Mouse (Mus musculus) hindbrain, embryonic 13.5 days (tissue): Measurements from ENCODE around the gene Gas2l3. TPM values are rescaled to one million over a fixed set of nuclear protein-coding genes. Genes with fewer than 3 reads are reported as not detected.

Experiments used
- ATAC-seq: fragments of 200-750 bp; cut with Nextera tagmentation; 2 replicates; pipeline ENCODE4 v1.8.0; 2017; ENCODE audit warnings: moderate TSS enrichment; ENCODE audit not compliant: low FRiP score
- H3K27ac ChIP-seq: fragments of 300-500 bp; sonication (generic); 2 replicates; pipeline ENCODE4 v1.5.1; 2015; ENCODE audit warnings: inconsistent platforms, mild to moderate bottlenecking, moderate library complexity
- H3K27me3 ChIP-seq: fragments of 300-500 bp; sonication (generic); 2 replicates; pipeline ENCODE4 v1.6.1; 2015; ENCODE audit warnings: mild to moderate bottlenecking, inconsistent platforms
- H3K36me3 ChIP-seq: fragments of 300-500 bp; sonication (generic); 2 replicates; pipeline ENCODE4 v1.6.1; 2015; ENCODE audit warnings: mild to moderate bottlenecking, inconsistent platforms
- H3K4me1 ChIP-seq: fragments of 300-500 bp; sonication (generic); replicated peaks from 2 replicates; pipeline ENCODE4 v1.6.1; 2015; ENCODE audit warnings: inconsistent platforms
- H3K4me2 ChIP-seq: fragments of 300-500 bp; sonication (generic); 2 replicates; pipeline ENCODE4 v1.6.1; 2015; ENCODE audit warnings: inconsistent platforms, mild to moderate bottlenecking, moderate library complexity
- H3K4me3 ChIP-seq: fragments of 300-500 bp; sonication (generic); 2 replicates; pipeline ENCODE4 v1.5.1; 2015; ENCODE audit warnings: mild to moderate bottlenecking, inconsistent platforms
- H3K9ac ChIP-seq: fragments of 300-500 bp; sonication (generic); 2 replicates; pipeline ENCODE4 v1.6.1; 2015; ENCODE audit warnings: mild to moderate bottlenecking, inconsistent platforms
- H3K9me3 ChIP-seq: fragments of 300-500 bp; sonication (generic); 2 replicates; pipeline ENCODE4 v1.6.1; 2016; ENCODE audit warnings: inconsistent platforms
- WGBS: fragments of 180-500 bp; shearing (Covaris S2); methylation state at CpG from one replicate; pipeline ENCODE4 v1.1.7; 2015; 5-methylcytosine and 5-hydroxymethylcytosine counted together
- polyA plus RNA-seq: library from polyadenylated mRNA; unstranded; fragments of >200 nt; fragmentation: Nextera tagmentation; extraction: Ambion mirVana; gene quantifications from 2 replicates; pipeline ENCODE4 v1.2.1, GENCODE M21; 2015

The Gas2l3 gene
- polyA plus RNA-seq, 1 experiment from 2014 or later, result 7.8 TPM

GRCm38 (mm10) chr10:89422504-89423158 lies 21.1 kb downstream of the Gas2l3 start:
- H3K9me3 ChIP-seq, result no peaks in the 10 kb centered on the region
- no peak overlapping the region for H3K9ac ChIP-seq
- no peaks in the 10 kb centered on the region for H3K36me3 ChIP-seq
- ATAC-seq, result no peak
- no peaks in the 10 kb centered on the region for H3K27me3 ChIP-seq
- WGBS, result 94% methylated on average over 8 of the region's 8 CpGs
- H3K4me2 ChIP-seq, result no peak overlapping the region
- H3K4me1 ChIP-seq, result no peaks in the 10 kb centered on the region
- no peak overlapping the region for H3K4me3 ChIP-seq
- no peak overlapping the region for H3K27ac ChIP-seq

GRCm38 (mm10) chr10:89417966-89418365 lies 25.8 kb downstream of the Gas2l3 start:
- Histone ChIP-seq H3K4me3 (no peak overlapping the region), H3K27me3 (no peaks in the 10 kb centered on the region), H3K9me3 (no peaks in the 10 kb centered on the region), H3K27ac (no peak overlapping the region), H3K9ac (no peak overlapping the region), H3K4me2 (no peak overlapping the region), H3K4me1 (no peaks in the 10 kb centered on the region), H3K36me3 (peaks cover 12% of the 10 kb centered on the region; the same call in 1 of the 2 replicates)
- ATAC-seq, result no peak
- 98% methylated on average over 2 of the region's 2 CpGs for WGBS

GRCm38 (mm10) chr10:89415478-89415877 lies 28.3 kb downstream of the Gas2l3 start:
- no peaks in the 10 kb centered on the region for H3K9me3 ChIP-seq
- no peaks in the 10 kb centered on the region for H3K27me3 ChIP-seq
- ATAC-seq, result no peak
- H3K27ac ChIP-seq, result no peak overlapping the region
- no peak overlapping the region for H3K4me2 ChIP-seq
- peaks cover 12% of the 10 kb centered on the region; the same call in 1 of the 2 replicates for H3K36me3 ChIP-seq
- H3K4me3 ChIP-seq, result no peak overlapping the region
- no peak overlapping the region for H3K9ac ChIP-seq
- no peaks in the 10 kb centered on the region for H3K4me1 ChIP-seq
- 83% methylated on average over 3 of the region's 3 CpGs for WGBS

GRCm38 (mm10) chr10:89407551-89407950 lies 36.2 kb downstream of the Gas2l3 start:
- Histone ChIP-seq H3K36me3 (no peaks in the 10 kb centered on the region), H3K9ac (no peak overlapping the region), H3K4me1 (no peaks in the 10 kb centered on the region), H3K27me3 (no peaks in the 10 kb centered on the region), H3K27ac (no peak overlapping the region), H3K9me3 (no peaks in the 10 kb centered on the region), H3K4me2 (no peak overlapping the region), H3K4me3 (no peak overlapping the region)
- WGBS, result 60% methylated on average over 1 of the region's 1 CpGs
- no peak for ATAC-seq

DNA sequence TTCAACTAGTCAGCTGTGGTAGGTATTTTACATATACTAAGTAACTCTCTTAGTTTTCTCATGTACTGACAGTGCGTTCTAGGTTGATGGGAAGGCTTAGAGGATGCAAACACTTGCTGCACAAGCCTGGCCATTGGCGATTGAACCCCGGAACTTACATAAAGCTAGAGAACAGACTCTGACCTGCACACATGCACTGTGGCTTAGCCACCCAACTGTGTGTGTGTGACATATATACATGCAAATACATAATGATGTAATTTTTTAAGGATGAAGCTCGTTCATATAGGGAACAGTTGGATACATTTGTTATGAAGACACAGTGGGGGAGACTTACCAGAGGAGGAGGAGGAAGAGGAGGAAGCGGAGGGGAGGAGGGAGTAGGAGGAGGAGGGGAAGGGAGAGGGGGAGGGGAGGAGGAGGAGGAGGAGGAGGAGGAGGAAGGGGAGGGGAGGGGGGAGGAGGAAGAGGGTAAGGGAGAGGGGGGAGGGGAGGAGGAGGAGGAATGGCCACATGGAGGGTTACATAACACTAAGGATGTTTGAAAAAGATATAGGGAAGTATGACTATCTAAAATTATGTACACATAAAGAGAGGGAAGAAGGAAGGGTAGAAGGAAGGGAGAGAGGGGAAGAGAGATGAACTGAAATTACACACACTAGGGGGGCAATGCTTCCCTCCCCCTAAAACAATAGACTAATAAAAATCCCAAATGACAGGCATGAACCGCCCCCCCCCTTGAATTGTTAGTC lies 36.9 kb downstream of the Gas2l3 start:
- H3K27ac ChIP-seq, result no peak overlapping the region
- no peak for ATAC-seq
- WGBS, result 80% methylated on average over 6 of the region's 6 CpGs

GRCm38 (mm10) chr10:89404936-89405335 lies 38.8 kb downstream of the Gas2l3 start:
- Histone ChIP-seq H3K36me3 (no peaks in the 10 kb centered on the region), H3K27ac (no peak overlapping the region), H3K9ac (no peak overlapping the region), H3K9me3 (no peaks in the 10 kb centered on the region), H3K4me1 (no peaks in the 10 kb centered on the region), H3K4me3 (no peak overlapping the region), H3K4me2 (no peak overlapping the region), H3K27me3 (no peaks in the 10 kb centered on the region)
- 71% methylated on average over 4 of the region's 4 CpGs for WGBS
- ATAC-seq, result no peak

More for the DNA sequence above, 36.9 kb downstream of the Gas2l3 start:
- Histone ChIP-seq H3K4me1 (no peaks in the 10 kb centered on the region), H3K4me2 (no peak overlapping the region), H3K4me3 (no peak overlapping the region), H3K9me3 (no peaks in the 10 kb centered on the region), H3K27me3 (no peaks in the 10 kb centered on the region), H3K36me3 (no peaks in the 10 kb centered on the region), H3K9ac (no peak overlapping the region)

DNA sequence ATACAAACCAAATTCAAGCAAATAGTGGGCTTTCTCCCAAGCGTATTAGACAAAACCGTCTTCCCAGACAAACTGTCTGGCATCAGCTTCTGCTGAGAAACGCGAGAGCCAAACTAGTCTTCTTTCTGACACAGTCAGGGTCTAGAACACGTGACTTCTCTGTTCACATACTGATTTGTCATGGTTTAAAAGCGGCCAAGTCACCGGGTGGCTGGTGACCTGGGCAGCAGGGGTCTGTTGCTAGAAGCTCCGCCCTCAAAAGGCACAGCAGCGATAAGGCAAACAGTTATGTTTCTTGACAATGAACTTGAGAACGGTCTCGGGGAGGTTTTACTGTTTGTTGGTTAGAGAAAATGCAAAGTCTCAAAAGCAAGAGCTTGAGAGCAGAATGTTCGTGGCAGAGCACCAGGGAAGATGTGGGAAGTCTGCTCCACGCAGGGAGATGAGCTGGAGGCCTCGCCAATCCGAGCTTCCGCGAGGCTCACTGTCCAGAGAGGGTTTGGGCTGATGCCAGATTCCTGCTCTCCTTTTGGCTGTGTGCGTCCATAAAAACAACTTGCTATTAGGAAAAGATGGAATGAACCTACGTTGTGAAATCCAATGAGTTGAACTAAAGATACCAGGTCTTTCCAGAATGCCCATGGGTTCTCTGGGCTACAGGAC lies 43.0 kb downstream of the Gas2l3 start:
- H3K4me3 ChIP-seq, result no peak overlapping the region
- H3K27me3 ChIP-seq, result no peaks in the 10 kb centered on the region
- H3K27ac ChIP-seq, result no peak overlapping the region
- H3K4me1 ChIP-seq, result no peaks in the 10 kb centered on the region
- no peaks in the 10 kb centered on the region for H3K9me3 ChIP-seq
- ATAC-seq, result no peak
- H3K36me3 ChIP-seq, result no peaks in the 10 kb centered on the region
- no peak overlapping the region for H3K4me2 ChIP-seq
- H3K9ac ChIP-seq, result no peak overlapping the region
- WGBS, result 79% methylated on average over 19 of the region's 19 CpGs

DNA sequence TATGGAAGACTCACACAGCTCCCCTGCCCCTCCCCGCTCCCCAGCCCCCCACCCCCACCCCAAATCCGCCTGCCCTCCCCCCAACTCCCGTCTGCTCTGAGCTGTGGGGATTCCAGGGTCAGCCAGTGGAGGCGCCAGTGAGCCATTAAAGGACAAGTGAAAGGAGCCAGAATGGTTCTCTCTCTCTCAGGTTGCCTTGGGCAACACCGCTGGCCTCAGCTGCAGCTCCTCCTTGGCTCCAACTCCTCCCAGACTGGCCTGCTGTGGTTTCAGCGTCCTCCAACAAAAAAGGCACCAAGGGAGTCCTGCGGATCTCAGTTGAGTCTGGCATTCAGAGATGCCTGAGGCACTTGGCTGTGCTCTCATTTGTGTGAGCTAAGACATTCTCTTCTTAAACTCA lies 47.9 kb downstream of the Gas2l3 start:
- 2% methylated on average over 7 of the region's 7 CpGs for WGBS
- Histone ChIP-seq H3K4me2 (peak overlapping the region; percentile 19; the same call in 1 of the 2 replicates), H3K36me3 (no peaks in the 10 kb centered on the region), H3K27me3 (no peaks in the 10 kb centered on the region), H3K27ac (no peak overlapping the region), H3K9me3 (no peaks in the 10 kb centered on the region), H3K4me3 (no peak overlapping the region), H3K9ac (no peak overlapping the region), H3K4me1 (no peaks in the 10 kb centered on the region)
- ATAC-seq, result peak; percentile 78; the same call in 1 of the 2 replicates

- ATAC-seq, result no peak
- H3K4me2 ChIP-seq, result peak overlapping the region; percentile 19; the same call in 1 of the 2 replicates
- WGBS, result 39% methylated on average over 7 of the region's 7 CpGs
- H3K36me3 ChIP-seq, result no peaks in the 10 kb centered on the region
- no peaks in the 10 kb centered on the region for H3K4me1 ChIP-seq
- H3K9ac ChIP-seq, result no peak overlapping the region
- no peaks in the 10 kb centered on the region for H3K9me3 ChIP-seq
- no peak overlapping the region for H3K4me3 ChIP-seq
- no peak overlapping the region for H3K27ac ChIP-seq
- H3K27me3 ChIP-seq, result 0 out of 2 replicates have a peak, but pooled peaks cover 3% of the 10 kb centered on the region
Measured at GRCm38 (mm10) chr10:89395321-89395720, 48.4 kb downstream of the Gas2l3 start.

GRCm38 (mm10) chr10:89392687-89393086 lies 51.1 kb downstream of the Gas2l3 start:
- Histone ChIP-seq H3K27me3 (0 out of 2 replicates have a peak, but pooled peaks cover 3% of the 10 kb centered on the region), H3K4me1 (no peaks in the 10 kb centered on the region), H3K9ac (no peak overlapping the region), H3K27ac (no peak overlapping the region), H3K36me3 (no peaks in the 10 kb centered on the region), H3K9me3 (no peaks in the 10 kb centered on the region), H3K4me2 (no peak overlapping the region), H3K4me3 (no peak overlapping the region)
- ATAC-seq, result no peak
- 41% methylated on average over 4 of the region's 4 CpGs for WGBS

- no peak overlapping the region for H3K4me2 ChIP-seq
- no peak overlapping the region for H3K9ac ChIP-seq
- H3K27ac ChIP-seq, result no peak overlapping the region
- ATAC-seq, result no peak
- WGBS, result 73% methylated on average over 4 of the region's 4 CpGs
- no peak overlapping the region for H3K4me3 ChIP-seq
- H3K27me3 ChIP-seq, result 0 out of 2 replicates have a peak, but pooled peaks cover 3% of the 10 kb centered on the region
- H3K9me3 ChIP-seq, result no peaks in the 10 kb centered on the region
- H3K4me1 ChIP-seq, result no peaks in the 10 kb centered on the region
- no peaks in the 10 kb centered on the region for H3K36me3 ChIP-seq
Measured at GRCm38 (mm10) chr10:89391571-89392163, 52.1 kb downstream of the Gas2l3 start.

DNA sequence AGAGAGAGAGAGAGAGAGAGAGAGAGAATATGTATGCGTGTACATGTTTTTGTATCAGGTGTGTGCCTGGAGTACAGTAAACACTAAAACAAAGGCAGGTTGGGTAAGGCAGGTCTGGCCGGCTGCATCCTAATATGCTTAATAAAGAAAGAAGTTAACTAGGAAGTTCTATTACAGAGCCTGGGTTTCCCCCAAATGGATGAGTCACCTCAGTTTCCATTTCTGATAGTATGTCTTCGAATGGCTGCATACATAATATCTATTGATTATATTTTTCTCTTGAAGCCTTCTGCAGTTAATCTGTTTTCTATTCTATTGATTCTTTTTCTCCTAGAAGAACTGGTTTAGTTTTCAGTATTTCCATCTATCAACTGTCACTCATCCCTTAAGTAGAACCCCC lies 57.3 kb downstream of the Gas2l3 start:
- 0 out of 2 replicates have a peak, but pooled peaks cover 3% of the 10 kb centered on the region for H3K27me3 ChIP-seq
- 91% methylated on average over 3 of the region's 3 CpGs for WGBS

More for the DNA sequence above, 57.3 kb downstream of the Gas2l3 start:
- Histone ChIP-seq H3K9ac (no peak overlapping the region), H3K4me1 (no peaks in the 10 kb centered on the region), H3K9me3 (no peaks in the 10 kb centered on the region), H3K4me2 (no peak overlapping the region), H3K4me3 (no peak overlapping the region), H3K27ac (no peak overlapping the region), H3K36me3 (no peaks in the 10 kb centered on the region)
- ATAC-seq, result no peak
